Mouse (Mus musculus): Measurements from ENCODE around the gene Gm42906. TPM values are rescaled to one million over a fixed set of nuclear protein-coding genes. Genes with fewer than 3 reads are reported as not detected.

Gene Gm42906
- polyA plus RNA-seq, 1 experiment from 2014 or later: not detected

DNA sequence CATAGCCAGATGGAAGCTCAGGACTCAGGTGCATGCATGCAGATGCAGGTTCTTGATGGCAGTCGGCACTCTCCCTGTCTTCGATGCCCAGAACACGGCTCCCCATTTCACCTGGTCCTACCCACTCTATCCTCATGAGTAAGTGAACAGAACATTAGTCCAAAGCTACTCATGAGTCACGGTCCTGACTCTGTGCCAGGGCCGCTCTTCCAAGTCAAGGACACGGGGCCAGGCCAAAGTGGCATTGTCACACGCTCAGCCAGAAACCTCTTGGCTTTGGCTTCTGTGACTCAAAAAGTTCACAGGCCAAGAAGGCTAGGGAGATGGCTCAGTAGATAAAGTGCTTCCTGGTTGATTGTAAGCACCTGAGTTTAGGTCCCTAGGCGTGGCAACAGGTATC lies 81.3 kb downstream of the Gm42906 start:
- Histone ChIP-seq H3K9me3 (ENCODE audit: control insufficient read depth, low read length) (no peaks in the 10 kb centered on the region), H3K4me2 (ENCODE audit: low read depth, low read length) (no peak overlapping the region), H3K4me1 (ENCODE audit: control insufficient read depth, insufficient read depth, low read length) (no peaks in the 10 kb centered on the region), H3K4me3 (ENCODE audit: low read length) (no peak overlapping the region), H3K27ac (ENCODE audit: low read length) (no peak overlapping the region), H3K27me3 (replicated peaks; ENCODE audit: control insufficient read depth, insufficient read depth, low read length) (no peaks in the 10 kb centered on the region), H3K9ac (ENCODE audit: low read depth, low read length) (no peak overlapping the region), H3K36me3 (ENCODE audit: control insufficient read depth, insufficient read depth, low read length) (no peaks in the 10 kb centered on the region)
- WGBS: 88% methylated on average over 8 of the region's 8 CpGs
- no peak for ATAC-seq

DNA sequence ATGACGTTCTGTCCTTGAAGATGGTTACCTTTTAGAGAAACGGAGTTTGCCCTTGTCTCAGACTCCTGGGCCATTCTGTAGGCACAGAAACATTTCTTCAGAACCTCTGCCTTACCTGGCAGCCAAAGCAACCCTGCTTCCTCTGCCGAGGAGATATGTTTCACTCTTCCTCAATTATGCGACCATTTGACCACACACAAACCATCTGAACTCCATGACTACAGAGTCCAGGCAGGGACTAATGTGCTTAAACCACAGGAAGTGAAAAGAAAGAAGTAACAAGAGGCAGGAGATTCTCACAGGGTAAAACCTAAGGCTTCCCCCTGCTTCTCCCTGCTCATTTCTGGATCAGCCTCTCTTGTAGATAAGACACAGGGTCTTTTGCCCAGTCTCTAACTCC lies 83.2 kb downstream of the Gm42906 start:
- Histone ChIP-seq H3K9ac (ENCODE audit: low read depth, low read length) (no peak overlapping the region), H3K4me1 (ENCODE audit: control insufficient read depth, insufficient read depth, low read length) (no peaks in the 10 kb centered on the region), H3K36me3 (ENCODE audit: control insufficient read depth, insufficient read depth, low read length) (no peaks in the 10 kb centered on the region), H3K9me3 (ENCODE audit: control insufficient read depth, low read length) (no peaks in the 10 kb centered on the region), H3K27ac (ENCODE audit: low read length) (no peak overlapping the region), H3K4me3 (ENCODE audit: low read length) (no peak overlapping the region), H3K4me2 (ENCODE audit: low read depth, low read length) (no peak overlapping the region), H3K27me3 (replicated peaks; ENCODE audit: control insufficient read depth, insufficient read depth, low read length) (no peaks in the 10 kb centered on the region)
- no peak for ATAC-seq
- WGBS: 74% methylated on average over 4 of the region's 4 CpGs

DNA sequence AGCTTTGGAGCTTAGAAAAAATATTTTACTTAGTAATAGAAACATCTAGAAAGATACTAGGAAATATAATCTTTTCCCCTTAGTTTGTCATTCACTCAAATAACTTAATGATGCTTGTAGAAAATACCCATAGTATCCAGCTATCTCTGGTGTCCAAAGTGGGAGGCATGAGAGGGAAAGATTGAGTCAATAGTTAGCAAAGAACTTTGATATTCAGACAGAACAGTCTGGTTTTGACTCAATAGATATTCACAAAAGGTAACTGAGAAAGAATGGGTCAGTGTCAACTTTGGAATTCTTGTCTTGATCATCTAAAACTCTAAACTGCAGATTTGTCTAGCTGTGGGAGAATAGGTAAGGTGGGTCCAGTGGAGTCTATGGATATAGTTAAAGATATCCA lies 94.3 kb downstream of the Gm42906 start:
- no peak overlapping the region for H3K27ac ChIP-seq (ENCODE audit: low read length)
- no peak overlapping the region for H3K4me3 ChIP-seq (ENCODE audit: low read length)
- H3K4me1 ChIP-seq (ENCODE audit: control insufficient read depth, insufficient read depth, low read length): peaks cover 3% of the 10 kb centered on the region; the same call in 1 of the 2 replicates
- H3K36me3 ChIP-seq (ENCODE audit: control insufficient read depth, insufficient read depth, low read length): no peaks in the 10 kb centered on the region
- no peaks in the 10 kb centered on the region for H3K27me3 ChIP-seq (replicated peaks; ENCODE audit: control insufficient read depth, insufficient read depth, low read length)
- H3K9me3 ChIP-seq (ENCODE audit: control insufficient read depth, low read length): no peaks in the 10 kb centered on the region
- ATAC-seq: no peak
- no peak overlapping the region for H3K9ac ChIP-seq (ENCODE audit: low read depth, low read length)
- no peak overlapping the region for H3K4me2 ChIP-seq (ENCODE audit: low read depth, low read length)

DNA sequence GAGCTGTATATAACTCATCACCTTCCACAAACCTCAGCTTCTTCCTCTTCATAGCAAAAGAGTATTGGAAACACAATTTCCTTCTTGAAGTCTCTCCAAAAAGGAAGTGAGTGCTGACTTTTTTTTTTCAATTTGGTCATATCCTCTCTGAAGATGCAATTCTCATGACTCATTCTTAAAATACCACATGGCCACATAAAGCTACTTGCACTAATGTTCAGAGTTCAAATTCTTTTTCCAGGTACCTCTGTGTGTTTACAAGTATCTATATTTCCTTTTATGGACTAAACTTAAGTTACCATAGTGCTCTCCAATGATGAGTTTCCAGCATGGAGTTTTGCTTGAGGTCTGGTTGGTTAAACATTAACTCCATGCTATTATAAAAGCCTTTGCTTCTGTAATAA lies 94.8 kb downstream of the Gm42906 start:
- Histone ChIP-seq H3K27ac (ENCODE audit: low read length) (no peak overlapping the region), H3K4me3 (ENCODE audit: low read length) (no peak overlapping the region), H3K9me3 (ENCODE audit: control insufficient read depth, low read length) (no peaks in the 10 kb centered on the region), H3K4me1 (ENCODE audit: control insufficient read depth, insufficient read depth, low read length) (peaks cover 3% of the 10 kb centered on the region; the same call in 1 of the 2 replicates), H3K4me2 (ENCODE audit: low read depth, low read length) (no peak overlapping the region), H3K36me3 (ENCODE audit: control insufficient read depth, insufficient read depth, low read length) (no peaks in the 10 kb centered on the region), H3K9ac (ENCODE audit: low read depth, low read length) (no peak overlapping the region), H3K27me3 (replicated peaks; ENCODE audit: control insufficient read depth, insufficient read depth, low read length) (no peaks in the 10 kb centered on the region)
- ATAC-seq: peak; percentile 81

DNA sequence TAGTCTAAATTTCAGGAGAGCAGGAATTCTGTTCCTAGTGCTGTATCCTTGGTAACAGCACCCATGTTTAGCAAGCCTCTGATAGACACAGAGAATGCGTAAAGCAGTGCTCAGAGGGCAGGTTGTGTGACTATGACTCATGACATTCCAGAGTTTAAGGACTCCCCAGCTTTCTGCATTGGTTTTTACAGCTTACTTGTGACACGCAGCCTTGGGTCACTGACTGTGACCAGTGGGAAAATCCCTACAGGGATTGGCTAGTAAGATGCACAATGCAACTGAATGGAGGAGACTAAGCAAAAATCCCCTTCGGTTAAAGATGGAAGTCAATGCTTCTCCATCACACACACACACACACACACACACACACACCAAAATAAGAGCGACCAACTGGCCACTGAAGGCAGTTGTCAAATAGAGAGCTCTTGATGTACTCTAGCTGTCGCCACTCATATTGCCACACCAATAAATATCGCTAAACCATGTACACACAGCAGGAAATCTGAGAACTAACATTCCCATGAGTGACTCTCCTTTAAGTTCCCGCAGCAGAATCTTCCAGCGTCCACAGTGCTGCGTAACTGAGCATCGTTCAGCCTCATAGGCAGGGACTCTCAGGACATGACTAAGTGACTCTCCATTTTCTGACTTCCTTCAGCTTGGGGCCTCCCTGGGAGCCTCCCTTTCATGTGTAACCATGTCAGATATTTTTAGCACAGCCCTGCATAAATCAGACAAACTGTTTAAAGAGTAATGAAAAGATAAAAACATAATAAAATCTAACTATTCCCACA lies 112.0 kb downstream of the Gm42906 start:
- Histone ChIP-seq H3K4me1 (ENCODE audit: control insufficient read depth, insufficient read depth, low read length) (peaks cover 3% of the 10 kb centered on the region; the same call in 1 of the 2 replicates), H3K36me3 (ENCODE audit: control insufficient read depth, insufficient read depth, low read length) (no peaks in the 10 kb centered on the region), H3K4me2 (ENCODE audit: low read depth, low read length) (no peak overlapping the region), H3K9ac (ENCODE audit: low read depth, low read length) (no peak overlapping the region), H3K4me3 (ENCODE audit: low read length) (no peak overlapping the region), H3K27ac (ENCODE audit: low read length) (no peak overlapping the region), H3K9me3 (ENCODE audit: control insufficient read depth, low read length) (no peaks in the 10 kb centered on the region), H3K27me3 (replicated peaks; ENCODE audit: control insufficient read depth, insufficient read depth, low read length) (no peaks in the 10 kb centered on the region)
- ATAC-seq: peak; percentile 75
- WGBS: 41% methylated on average over 10 of the region's 10 CpGs

DNA sequence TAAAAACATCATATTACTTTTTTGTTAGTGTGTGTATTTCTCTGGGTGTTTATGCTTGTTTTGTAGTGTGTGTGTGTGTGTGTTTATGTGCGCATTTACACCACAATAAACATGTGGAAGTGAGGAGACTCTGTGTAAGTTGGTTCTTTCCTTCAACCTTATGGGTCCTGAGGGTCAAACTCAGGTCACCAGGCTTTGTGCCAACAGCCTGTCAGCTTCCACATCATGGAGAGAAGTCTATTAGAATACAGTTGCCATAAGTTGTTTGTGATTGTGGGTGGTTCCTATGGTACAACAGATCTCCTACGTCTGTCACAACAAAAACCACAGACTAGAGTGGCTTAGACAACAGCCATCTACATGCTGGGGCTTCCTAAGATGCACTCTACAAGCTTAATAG lies 127.7 kb downstream of the Gm42906 start:
- Histone ChIP-seq H3K27me3 (replicated peaks; ENCODE audit: control insufficient read depth, insufficient read depth, low read length) (no peaks in the 10 kb centered on the region), H3K36me3 (ENCODE audit: control insufficient read depth, insufficient read depth, low read length) (no peaks in the 10 kb centered on the region), H3K27ac (ENCODE audit: low read length) (no peak overlapping the region), H3K4me1 (ENCODE audit: control insufficient read depth, insufficient read depth, low read length) (no peaks in the 10 kb centered on the region), H3K9me3 (ENCODE audit: control insufficient read depth, low read length) (peaks cover 5% of the 10 kb centered on the region), H3K9ac (ENCODE audit: low read depth, low read length) (no peak overlapping the region), H3K4me2 (ENCODE audit: low read depth, low read length) (no peak overlapping the region), H3K4me3 (ENCODE audit: low read length) (no peak overlapping the region)
- WGBS: 71% methylated on average over 2 of the region's 2 CpGs
- no peak for ATAC-seq

DNA sequence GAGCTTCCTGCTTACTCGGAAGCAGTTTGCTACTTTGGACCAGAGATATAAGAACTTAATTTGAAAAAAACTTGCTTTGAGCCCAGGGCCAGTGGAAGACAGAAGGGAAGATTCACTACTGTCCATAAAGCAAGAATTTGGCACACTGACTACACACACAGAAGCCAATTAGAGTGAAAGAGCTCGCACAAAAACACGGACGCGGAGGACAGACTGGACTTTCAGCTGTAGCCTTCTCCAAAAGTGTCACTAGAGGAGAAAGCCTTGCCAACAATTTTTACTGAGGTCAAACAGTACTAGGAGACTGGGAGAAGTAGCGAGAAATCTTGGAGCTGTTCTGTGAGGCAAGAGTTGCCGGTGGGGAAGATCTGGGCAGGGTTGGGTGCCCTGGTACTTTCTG lies 128.4 kb downstream of the Gm42906 start:
- Histone ChIP-seq H3K36me3 (ENCODE audit: control insufficient read depth, insufficient read depth, low read length) (no peaks in the 10 kb centered on the region), H3K9me3 (ENCODE audit: control insufficient read depth, low read length) (peaks cover 5% of the 10 kb centered on the region), H3K4me2 (ENCODE audit: low read depth, low read length) (no peak overlapping the region), H3K27ac (ENCODE audit: low read length) (peak overlapping the region; percentile 57), H3K9ac (ENCODE audit: low read depth, low read length) (no peak overlapping the region), H3K27me3 (replicated peaks; ENCODE audit: control insufficient read depth, insufficient read depth, low read length) (no peaks in the 10 kb centered on the region), H3K4me3 (ENCODE audit: low read length) (no peak overlapping the region), H3K4me1 (ENCODE audit: control insufficient read depth, insufficient read depth, low read length) (no peaks in the 10 kb centered on the region)
- ATAC-seq: no peak
- WGBS: 80% methylated on average over 7 of the region's 7 CpGs

DNA sequence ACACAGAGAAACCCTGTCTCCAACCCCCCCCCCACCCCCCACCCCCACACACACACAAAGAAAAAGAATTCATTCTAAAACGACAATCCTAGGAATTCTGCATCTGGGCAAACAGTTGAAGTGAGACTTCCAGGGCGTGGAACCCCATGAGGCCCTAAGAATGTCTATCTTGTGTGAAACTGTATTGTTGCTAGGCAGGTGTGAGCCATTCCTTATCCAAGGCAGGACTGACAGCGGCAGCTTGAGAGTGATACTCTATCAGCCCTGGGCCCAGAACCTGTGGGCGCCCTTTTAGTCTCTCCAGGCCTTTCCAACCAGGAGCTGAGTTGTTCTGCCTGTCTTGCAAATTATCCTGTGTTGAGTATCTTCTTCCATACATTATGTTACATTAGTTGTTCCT lies 129.6 kb downstream of the Gm42906 start:
- Histone ChIP-seq H3K9me3 (ENCODE audit: control insufficient read depth, low read length) (peaks cover 5% of the 10 kb centered on the region), H3K4me3 (ENCODE audit: low read length) (no peak overlapping the region), H3K27me3 (replicated peaks; ENCODE audit: control insufficient read depth, insufficient read depth, low read length) (no peaks in the 10 kb centered on the region), H3K27ac (ENCODE audit: low read length) (peak overlapping the region; percentile 59), H3K36me3 (ENCODE audit: control insufficient read depth, insufficient read depth, low read length) (no peaks in the 10 kb centered on the region), H3K4me2 (ENCODE audit: low read depth, low read length) (no peak overlapping the region), H3K4me1 (ENCODE audit: control insufficient read depth, insufficient read depth, low read length) (no peaks in the 10 kb centered on the region), H3K9ac (ENCODE audit: low read depth, low read length) (no peak overlapping the region)
- ATAC-seq: peak; percentile 52; the same call in 1 of the 2 replicates
- 49% methylated on average over 4 of the region's 4 CpGs for WGBS

DNA sequence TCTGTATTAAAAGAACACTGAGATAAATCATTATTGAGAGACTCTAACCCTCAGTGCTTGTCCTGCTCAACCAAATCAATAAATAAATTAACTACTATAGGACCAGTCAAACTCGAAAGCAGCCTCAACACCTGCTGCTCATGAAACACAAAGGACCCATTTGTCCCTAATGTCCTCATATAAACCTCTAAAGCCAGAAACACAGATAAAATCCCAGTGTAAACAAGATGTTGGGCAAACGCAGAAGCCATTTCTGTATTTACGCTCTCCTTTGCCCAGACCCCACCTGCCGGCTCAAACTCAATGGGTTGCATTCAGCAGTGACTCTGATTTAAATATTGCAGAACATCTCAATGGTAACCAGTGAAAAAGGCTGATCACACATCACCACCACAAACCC lies 131.7 kb downstream of the Gm42906 start:
- ATAC-seq: peak; percentile 82
- peaks cover 5% of the 10 kb centered on the region for H3K9me3 ChIP-seq (ENCODE audit: control insufficient read depth, low read length)
- H3K4me1 ChIP-seq (ENCODE audit: control insufficient read depth, insufficient read depth, low read length): no peaks in the 10 kb centered on the region
- H3K27ac ChIP-seq (ENCODE audit: low read length): no peak overlapping the region
- H3K27me3 ChIP-seq (replicated peaks; ENCODE audit: control insufficient read depth, insufficient read depth, low read length): no peaks in the 10 kb centered on the region
- no peak overlapping the region for H3K4me2 ChIP-seq (ENCODE audit: low read depth, low read length)
- 45% methylated on average over 4 of the region's 4 CpGs for WGBS
- H3K36me3 ChIP-seq (ENCODE audit: control insufficient read depth, insufficient read depth, low read length): no peaks in the 10 kb centered on the region
- H3K4me3 ChIP-seq (ENCODE audit: low read length): no peak overlapping the region
- no peak overlapping the region for H3K9ac ChIP-seq (ENCODE audit: low read depth, low read length)

DNA sequence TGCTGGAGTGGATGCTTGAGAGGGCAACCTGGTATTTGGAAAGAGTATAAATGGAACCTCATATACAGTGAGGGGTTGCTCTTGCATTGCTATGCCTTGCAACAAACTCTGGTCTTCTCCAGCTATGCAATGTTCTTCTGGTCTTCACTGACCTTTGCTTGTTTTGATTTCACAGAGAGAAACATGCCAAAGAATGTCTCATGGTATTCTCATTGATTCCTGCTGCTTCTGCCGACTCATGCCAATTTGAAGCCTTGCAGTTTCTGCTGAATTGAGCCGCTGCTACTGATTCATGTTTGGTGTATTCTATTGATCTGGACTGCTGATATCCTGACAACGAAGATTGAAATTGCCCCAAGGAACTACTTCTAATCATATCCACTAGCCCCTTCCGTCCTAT lies 134.4 kb downstream of the Gm42906 start:
- no peaks in the 10 kb centered on the region for H3K36me3 ChIP-seq (ENCODE audit: control insufficient read depth, insufficient read depth, low read length)
- no peak overlapping the region for H3K27ac ChIP-seq (ENCODE audit: low read length)
- H3K4me2 ChIP-seq (ENCODE audit: low read depth, low read length): no peak overlapping the region
- no peaks in the 10 kb centered on the region for H3K9me3 ChIP-seq (ENCODE audit: control insufficient read depth, low read length)
- H3K4me1 ChIP-seq (ENCODE audit: control insufficient read depth, insufficient read depth, low read length): no peaks in the 10 kb centered on the region
- no peak for ATAC-seq
- no peaks in the 10 kb centered on the region for H3K27me3 ChIP-seq (replicated peaks; ENCODE audit: control insufficient read depth, insufficient read depth, low read length)
- no peak overlapping the region for H3K9ac ChIP-seq (ENCODE audit: low read depth, low read length)
- no peak overlapping the region for H3K4me3 ChIP-seq (ENCODE audit: low read length)
- WGBS: 80% methylated on average over 4 of the region's 4 CpGs

Measured in intestine, embryonic 16.5 days (tissue).